Mouse (Mus musculus) heart, embryonic 12.5 days (tissue): ENCODE measurements around the gene Gnb1. TPM values are rescaled to one million over a fixed set of nuclear protein-coding genes. Genes with fewer than 3 reads are reported as not detected.
A peak's percentile ranks its signal among the peaks of the same experiment; 100 is the strongest.

Source experiments
- ATAC-seq: fragments of 200-750 bp; cut with Nextera tagmentation; 2 replicates; pipeline ENCODE4 v1.8.0; 2017; ENCODE audit warnings: moderate TSS enrichment, moderate library complexity; ENCODE audit not compliant: insufficient number of reproducible peaks, low FRiP score
- H3K27ac ChIP-seq: fragments of 300-500 bp; sonication (generic); 2 replicates; pipeline ENCODE4 v1.5.1; 2016; ENCODE audit warnings: mild to moderate bottlenecking, moderate library complexity; ENCODE audit not compliant: poor library complexity, severe bottlenecking
- H3K27me3 ChIP-seq: fragments of 300-500 bp; sonication (generic); replicated peaks from 2 replicates; pipeline ENCODE4 v1.6.1; 2016; ENCODE audit warnings: mild to moderate bottlenecking, moderate library complexity
- H3K36me3 ChIP-seq: fragments of 300-500 bp; sonication (generic); 2 replicates; pipeline ENCODE4 v1.6.1; 2016; ENCODE audit warnings: mild to moderate bottlenecking, moderate library complexity
- H3K4me1 ChIP-seq: fragments of 300-500 bp; sonication (generic); replicated peaks from 2 replicates; pipeline ENCODE4 v1.6.1; 2016; ENCODE audit warnings: mild to moderate bottlenecking
- H3K4me2 ChIP-seq: fragments of 300-500 bp; sonication (generic); 2 replicates; pipeline ENCODE4 v1.6.1; 2016; ENCODE audit warnings: mild to moderate bottlenecking, moderate library complexity
- H3K4me3 ChIP-seq: fragments of 300-500 bp; sonication (generic); 2 replicates; pipeline ENCODE4 v1.5.1; 2016; ENCODE audit warnings: mild to moderate bottlenecking
- H3K9ac ChIP-seq: fragments of 300-500 bp; sonication (generic); 2 replicates; pipeline ENCODE4 v1.6.1; 2016; ENCODE audit warnings: mild to moderate bottlenecking, moderate library complexity
- H3K9me3 ChIP-seq: fragments of 300-500 bp; sonication (generic); replicated peaks from 2 replicates; pipeline ENCODE4 v1.6.1; 2016; ENCODE audit warnings: mild to moderate bottlenecking, moderate library complexity
- WGBS: fragments of 180-500 bp; shearing (Covaris S2); methylation state at CpG from one replicate; pipeline ENCODE4 v1.1.7; 2016; 5-methylcytosine and 5-hydroxymethylcytosine counted together
- polyA plus RNA-seq: library from polyadenylated mRNA; unstranded; fragments of >200 nt; fragmentation: Nextera tagmentation; extraction: Ambion mirVana; gene quantifications from 2 replicates; pipeline ENCODE4 v1.2.1, GENCODE M21; 2016

Gnb1 gene
- polyA plus RNA-seq, 1 experiment from 2014 or later: 394 TPM

- WGBS: 71% methylated on average over 3 of the region's 3 CpGs
- Histone ChIP-seq H3K4me2 (no peak overlapping the region), H3K9ac (no peak overlapping the region), H3K27me3 (no peaks in the 10 kb centered on the region), H3K27ac (0 out of 2 replicates have a peak overlapping the region, but pooled peaks have one; percentile 21), H3K4me1 (peaks cover 50% of the 10 kb centered on the region), H3K4me3 (no peak overlapping the region), H3K9me3 (no peaks in the 10 kb centered on the region), H3K36me3 (no peaks in the 10 kb centered on the region)
- ATAC-seq: no peak
These were observed 5.6 kb upstream of the Gnb1 start for GRCm38 (mm10) chr4:155485521-155485920.

GRCm38 (mm10) chr4:155487746-155488145, 3.4 kb upstream of the Gnb1 start:
- H3K36me3 ChIP-seq: no peaks in the 10 kb centered on the region
- WGBS: 25% methylated on average over 3 of the region's 3 CpGs
- no peak overlapping the region for H3K4me3 ChIP-seq
- peaks cover 49% of the 10 kb centered on the region for H3K4me1 ChIP-seq
- H3K9me3 ChIP-seq: no peaks in the 10 kb centered on the region
- 0 out of 2 replicates have a peak overlapping the region, but pooled peaks have one; percentile 9 for H3K9ac ChIP-seq
- peak overlapping the region; percentile 0; the same call in 1 of the 2 replicates for H3K4me2 ChIP-seq
- ATAC-seq: no peak
- no peaks in the 10 kb centered on the region for H3K27me3 ChIP-seq
- peak overlapping the region; percentile 85 for H3K27ac ChIP-seq

- no peaks in the 10 kb centered on the region for H3K27me3 ChIP-seq
- H3K4me1 ChIP-seq: peaks cover 52% of the 10 kb centered on the region
- H3K4me3 ChIP-seq: no peak overlapping the region
- H3K36me3 ChIP-seq: no peaks in the 10 kb centered on the region
- 56% methylated on average over 8 of the region's 8 CpGs for WGBS
- H3K9me3 ChIP-seq: no peaks in the 10 kb centered on the region
- peak; percentile 71 for ATAC-seq
- peak overlapping the region; percentile 0; the same call in 1 of the 2 replicates for H3K4me2 ChIP-seq
- H3K9ac ChIP-seq: peak overlapping the region; percentile 4
- peak overlapping the region; percentile 85 for H3K27ac ChIP-seq
These were observed 2.7 kb upstream of the Gnb1 start for GRCm38 (mm10) chr4:155488232-155489025.

DNA sequence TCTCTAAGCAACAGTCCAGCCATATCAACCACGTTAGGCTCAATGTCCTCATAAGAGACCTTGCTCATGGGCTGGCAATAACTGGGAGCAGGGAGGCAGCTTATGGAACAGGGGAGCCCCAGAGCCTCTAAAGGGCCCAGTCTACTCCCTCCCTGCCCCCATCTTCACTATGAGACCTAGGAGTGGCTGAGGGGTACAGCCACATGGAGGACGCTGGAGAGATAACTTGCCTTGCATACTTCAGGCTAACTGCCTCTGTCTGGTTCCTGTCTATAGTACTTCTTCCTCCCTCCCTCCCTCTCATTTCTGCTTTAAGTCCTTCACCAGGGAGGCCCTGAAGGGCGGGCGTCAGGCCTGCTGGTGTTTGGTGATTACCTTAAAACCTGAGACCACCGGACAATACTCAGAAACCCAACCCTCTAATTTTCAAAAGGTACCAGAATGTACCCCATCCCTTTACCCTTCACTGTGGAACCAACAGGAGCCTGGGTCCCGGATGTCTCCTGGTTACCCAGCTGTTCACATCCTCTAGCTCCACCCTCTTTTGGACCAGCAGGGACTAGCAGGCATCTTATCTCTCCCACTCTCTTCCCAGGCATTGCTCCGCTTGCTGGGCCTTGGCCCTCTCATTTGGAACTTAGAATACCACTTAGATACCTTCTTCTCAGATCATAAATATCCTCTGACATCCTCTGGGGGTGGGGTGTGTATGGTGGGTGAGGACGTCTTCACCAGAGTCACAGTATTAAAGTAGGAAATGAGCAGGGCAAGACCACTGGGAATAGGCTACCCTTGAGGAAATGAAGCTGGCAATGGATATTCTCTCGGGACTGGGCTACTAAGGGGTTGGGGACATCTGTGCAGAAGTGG, 1.8 kb upstream of the Gnb1 start:
- H3K4me1 ChIP-seq: peaks cover 61% of the 10 kb centered on the region
- H3K4me2 ChIP-seq: no peak overlapping the region
- 0 out of 2 replicates have a peak overlapping the region, but pooled peaks have one; percentile 30 for H3K9ac ChIP-seq
- H3K27me3 ChIP-seq: no peaks in the 10 kb centered on the region
- H3K27ac ChIP-seq: peak overlapping the region; percentile 85
- H3K36me3 ChIP-seq: no peaks in the 10 kb centered on the region
- H3K4me3 ChIP-seq: no peak overlapping the region
- no peaks in the 10 kb centered on the region for H3K9me3 ChIP-seq
- 57% methylated on average over 9 of the region's 9 CpGs for WGBS
- no peak for ATAC-seq

- H3K4me2 ChIP-seq: peak overlapping the region; percentile 83
- ATAC-seq: no peak
- H3K27ac ChIP-seq: peak overlapping the region; percentile 90
- H3K4me1 ChIP-seq: peaks cover 66% of the 10 kb centered on the region
- 32% methylated on average over 5 of the region's 5 CpGs for WGBS
- no peaks in the 10 kb centered on the region for H3K27me3 ChIP-seq
- peak overlapping the region; percentile 100 for H3K9ac ChIP-seq
- no peaks in the 10 kb centered on the region for H3K36me3 ChIP-seq
- no peaks in the 10 kb centered on the region for H3K9me3 ChIP-seq
- peak overlapping the region; percentile 96 for H3K4me3 ChIP-seq
These were observed 705 bp upstream of the Gnb1 start for GRCm38 (mm10) chr4:155490456-155490855.

DNA sequence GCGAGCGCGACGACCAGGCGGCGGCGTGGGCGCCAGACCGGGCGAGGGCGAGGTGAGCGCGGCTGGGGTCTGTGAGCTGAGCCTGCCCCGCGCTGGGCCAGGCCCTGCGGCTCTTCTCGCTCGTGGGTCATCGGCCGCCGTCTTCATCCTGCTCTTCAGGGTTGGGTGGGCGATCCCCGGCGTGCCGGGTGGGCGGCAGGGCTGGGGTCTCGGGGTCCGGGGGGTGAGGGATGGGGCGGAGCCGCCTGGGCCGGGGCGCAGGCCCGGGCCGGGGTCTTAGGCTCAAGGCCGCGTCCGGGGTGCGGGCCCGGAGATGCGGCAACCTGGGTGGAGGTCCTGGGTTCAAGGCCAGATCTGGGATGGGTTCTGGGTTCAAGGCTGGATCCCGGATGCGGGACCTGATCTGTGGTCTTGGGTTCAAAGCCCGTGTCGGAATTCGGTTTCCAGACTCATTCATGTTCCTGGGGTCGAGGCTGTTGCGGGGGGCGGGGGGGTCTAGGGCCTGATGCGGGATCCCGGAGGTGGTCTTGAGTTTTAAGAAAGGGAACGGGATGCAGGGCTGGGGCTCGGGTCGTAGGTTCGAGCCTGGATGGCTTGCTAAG, 469 bp downstream of the Gnb1 start:
- Histone ChIP-seq H3K4me2 (peak overlapping the region; percentile 83), H3K9me3 (no peaks in the 10 kb centered on the region), H3K9ac (peak overlapping the region; percentile 100), H3K36me3 (0 out of 2 replicates have a peak, but pooled peaks cover 3% of the 10 kb centered on the region), H3K27ac (peak overlapping the region; percentile 90), H3K27me3 (no peaks in the 10 kb centered on the region), H3K4me1 (peaks cover 66% of the 10 kb centered on the region), H3K4me3 (peak overlapping the region; percentile 96)
- peak; percentile 51 for ATAC-seq
- under 1% methylated on average over 47 of the region's 54 CpGs for WGBS

GRCm38 (mm10) chr4:155492131-155492633, 1.0 kb downstream of the Gnb1 start:
- H3K27me3 ChIP-seq: no peaks in the 10 kb centered on the region
- H3K4me2 ChIP-seq: peak overlapping the region; percentile 83
- WGBS: under 1% methylated on average over 51 of the region's 51 CpGs
- peak overlapping the region; percentile 100 for H3K9ac ChIP-seq
- no peaks in the 10 kb centered on the region for H3K9me3 ChIP-seq
- peak overlapping the region; percentile 90 for H3K27ac ChIP-seq
- peak overlapping the region; percentile 96 for H3K4me3 ChIP-seq
- ATAC-seq: no peak
- 0 out of 2 replicates have a peak, but pooled peaks cover 3% of the 10 kb centered on the region for H3K36me3 ChIP-seq
- H3K4me1 ChIP-seq: peaks cover 61% of the 10 kb centered on the region

- no peak overlapping the region for H3K4me3 ChIP-seq
- H3K9me3 ChIP-seq: no peaks in the 10 kb centered on the region
- H3K4me1 ChIP-seq: peaks cover 34% of the 10 kb centered on the region
- H3K27ac ChIP-seq: no peak overlapping the region
- no peak overlapping the region for H3K9ac ChIP-seq
- no peak for ATAC-seq
- no peaks in the 10 kb centered on the region for H3K27me3 ChIP-seq
- H3K36me3 ChIP-seq: 0 out of 2 replicates have a peak, but pooled peaks cover 3% of the 10 kb centered on the region
- peak overlapping the region; percentile 73; the same call in 1 of the 2 replicates for H3K4me2 ChIP-seq
- WGBS: 58% methylated on average over 4 of the region's 4 CpGs
These were observed 3.7 kb downstream of the Gnb1 start for GRCm38 (mm10) chr4:155494891-155495290.

- H3K27me3 ChIP-seq: no peaks in the 10 kb centered on the region
- 0 out of 2 replicates have a peak, but pooled peaks cover 3% of the 10 kb centered on the region for H3K36me3 ChIP-seq
These were observed 6.8 kb downstream of the Gnb1 start for GRCm38 (mm10) chr4:155497963-155498362.

DNA sequence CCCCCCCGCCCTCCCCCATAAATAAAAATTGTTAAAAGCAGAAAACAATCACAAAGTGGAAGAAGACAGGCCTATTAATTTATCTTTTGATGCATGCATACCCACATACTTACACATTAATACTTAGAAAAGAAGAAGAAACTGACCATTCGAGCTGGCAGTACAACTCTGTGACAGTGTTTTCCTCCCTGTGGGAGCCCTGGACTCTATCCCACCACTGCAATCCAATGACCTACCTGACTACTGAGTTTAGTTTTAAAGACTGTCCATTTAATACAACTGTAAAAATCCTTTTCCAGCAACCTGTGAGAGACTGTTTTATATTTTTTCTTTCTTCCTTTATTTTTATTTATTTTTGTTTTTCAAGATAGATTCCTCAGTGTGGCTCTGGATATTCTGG, 10.0 kb downstream of the Gnb1 start:
- no peak overlapping the region for H3K4me3 ChIP-seq
- 75% methylated on average over 2 of the region's 2 CpGs for WGBS
- 0 out of 2 replicates have a peak, but pooled peaks cover 8% of the 10 kb centered on the region for H3K36me3 ChIP-seq
- no peaks in the 10 kb centered on the region for H3K9me3 ChIP-seq
- ATAC-seq: no peak
- H3K27me3 ChIP-seq: no peaks in the 10 kb centered on the region
- H3K27ac ChIP-seq: no peak overlapping the region
- H3K4me1 ChIP-seq: peaks cover 30% of the 10 kb centered on the region
- no peak overlapping the region for H3K4me2 ChIP-seq
- no peak overlapping the region for H3K9ac ChIP-seq

More at GRCm38 (mm10) chr4:155497963-155498362, 6.8 kb downstream of the Gnb1 start:
- 69% methylated on average over 3 of the region's 3 CpGs for WGBS
- no peak overlapping the region for H3K27ac ChIP-seq
- no peak overlapping the region for H3K9ac ChIP-seq
- no peaks in the 10 kb centered on the region for H3K9me3 ChIP-seq
- H3K4me2 ChIP-seq: no peak overlapping the region
- H3K4me1 ChIP-seq: peaks cover 32% of the 10 kb centered on the region
- ATAC-seq: no peak
- no peak overlapping the region for H3K4me3 ChIP-seq
